Mouse (Mus musculus): ENCODE data around the gene 4930524B15Rik. TPM values are rescaled to one million over a fixed set of nuclear protein-coding genes. Genes with fewer than 3 reads are reported as not detected.

Gene 4930524B15Rik
- total RNA-seq (2014; fragmentation: Nextera tagmentation), result not detected in 2 replicates
- total RNA-seq (2017), result not detected in 2 replicates
- not detected in 2 replicates for polyA plus RNA-seq (2012)

- H3K27me3 ChIP-seq (ENCODE audit: insufficient read depth, low read length), result peaks cover 15% of the 10 kb centered on the region
- H3K4me3 ChIP-seq (ENCODE audit: low read depth, low read length), result no peak within 1 kb of the TSS
- H3K4me1 ChIP-seq (ENCODE audit: insufficient read depth, low read depth, low read length), result no peaks in the 10 kb centered on the region
- H3K36me3 ChIP-seq (replicated peaks), result no peaks in the 10 kb centered on the region
- no peak for TF ChIP-seq GATA2 (IDR thresholded peaks at IDR 0.05; ENCODE audit: borderline replicate concordance, low read depth, low read length)
- TF ChIP-seq CTCF (IDR thresholded peaks at IDR 0.05; ENCODE audit: low read depth, low read length), result no peak
- TF ChIP-seq POLR2AphosphoS5 (IDR thresholded peaks at IDR 0.05; ENCODE audit: insufficient replicate concordance, low read depth, low read length), result no peak
- TF ChIP-seq TAL1 (conservative IDR thresholded peaks at IDR 0.05; ENCODE audit: low read depth, low read length), result no peak
- no peak for TF ChIP-seq GATA1 (IDR thresholded peaks at IDR 0.05; ENCODE audit: borderline replicate concordance, low read length)
- no peaks in the 10 kb centered on the region for H3K9me3 ChIP-seq (replicated peaks)
- DNase-seq (ENCODE audit: low spot score) (no peak), ATAC-seq (ENCODE audit: extremely low read depth, insufficient number of reproducible peaks, low FRiP score, poor library complexity, severe bottlenecking) (no peak)
Measured at GRCm38 (mm10) chr11:31965256-31966134, at the start of gene 4930524B15Rik. Gene 4930524B15Rik, plus strand, starts transcription at chr11:31965592.

- ATAC-seq (ENCODE audit: extremely low read depth, insufficient number of reproducible peaks, low FRiP score, poor library complexity, severe bottlenecking), result no peak
- Histone ChIP-seq H3K36me3 (replicated peaks) (peaks cover 20% of the 10 kb centered on the region), H3K4me1 (ENCODE audit: insufficient read depth, low read depth, low read length) (no peaks in the 10 kb centered on the region), H3K9me3 (replicated peaks) (no peaks in the 10 kb centered on the region), H3K4me3 (ENCODE audit: low read depth, low read length) (no peak overlapping the region), H3K27me3 (ENCODE audit: insufficient read depth, low read length) (no peaks in the 10 kb centered on the region)
- no peak for DNase-seq (ENCODE audit: low spot score)
- TF ChIP-seq GATA1 (IDR thresholded peaks at IDR 0.05; ENCODE audit: borderline replicate concordance, low read length) (no peak), POLR2AphosphoS5 (IDR thresholded peaks at IDR 0.05; ENCODE audit: insufficient replicate concordance, low read depth, low read length) (no peak)
Measured at GRCm38 (mm10) chr11:31917769-31918168, 47.6 kb upstream of the 4930524B15Rik start.

GRCm38 (mm10) chr11:31930051-31930450 is 35.3 kb upstream of the 4930524B15Rik start:
- no peak for TF ChIP-seq POLR2AphosphoS5 (IDR thresholded peaks at IDR 0.05; ENCODE audit: insufficient replicate concordance, low read depth, low read length)
- no peak for TF ChIP-seq TAL1 (conservative IDR thresholded peaks at IDR 0.05; ENCODE audit: low read depth, low read length)
- TF ChIP-seq GATA2 (IDR thresholded peaks at IDR 0.05; ENCODE audit: borderline replicate concordance, low read depth, low read length), result no peak
- no peak for TF ChIP-seq GATA1 (IDR thresholded peaks at IDR 0.05; ENCODE audit: borderline replicate concordance, low read length)
- no peak for TF ChIP-seq CTCF (IDR thresholded peaks at IDR 0.05; ENCODE audit: low read depth, low read length)
- no peaks in the 10 kb centered on the region for H3K4me1 ChIP-seq (ENCODE audit: insufficient read depth, low read depth, low read length)
- no peak overlapping the region for H3K4me3 ChIP-seq (ENCODE audit: low read depth, low read length)
- H3K27me3 ChIP-seq (ENCODE audit: insufficient read depth, low read length), result no peaks in the 10 kb centered on the region
- no peaks in the 10 kb centered on the region for H3K9me3 ChIP-seq (replicated peaks)
- DNase-seq (ENCODE audit: low spot score) (no peak), ATAC-seq (ENCODE audit: extremely low read depth, insufficient number of reproducible peaks, low FRiP score, poor library complexity, severe bottlenecking) (no peak)
- H3K36me3 ChIP-seq (replicated peaks), result peaks cover 59% of the 10 kb centered on the region

DNA sequence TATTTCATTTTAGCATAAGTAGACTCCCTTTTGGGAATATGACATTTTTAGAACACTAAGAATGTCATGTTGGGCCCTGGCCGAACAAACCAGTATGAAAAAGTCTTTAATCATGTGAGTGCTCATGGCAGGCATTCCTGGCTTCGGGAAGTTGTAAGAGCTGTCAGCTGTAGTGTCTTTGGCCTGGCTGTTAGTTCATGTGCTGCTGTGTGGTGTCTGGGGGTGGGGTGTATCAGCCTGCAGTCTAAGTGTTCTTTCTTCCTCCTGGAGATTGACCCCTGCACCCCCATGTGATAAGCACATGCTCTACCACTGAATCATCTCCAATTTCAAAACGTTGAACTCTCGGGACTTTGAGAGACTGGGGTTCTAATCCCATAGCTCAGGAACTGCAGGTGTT is 29.7 kb upstream of the 4930524B15Rik start:
- no peaks in the 10 kb centered on the region for H3K4me1 ChIP-seq (ENCODE audit: insufficient read depth, low read depth, low read length)
- H3K4me3 ChIP-seq (ENCODE audit: low read depth, low read length), result no peak overlapping the region
- no peaks in the 10 kb centered on the region for H3K9me3 ChIP-seq (replicated peaks)
- TF ChIP-seq GATA1 (IDR thresholded peaks at IDR 0.05; ENCODE audit: borderline replicate concordance, low read length) (no peak), TAL1 (conservative IDR thresholded peaks at IDR 0.05; ENCODE audit: low read depth, low read length) (no peak), GATA2 (IDR thresholded peaks at IDR 0.05; ENCODE audit: borderline replicate concordance, low read depth, low read length) (no peak), CTCF (IDR thresholded peaks at IDR 0.05; ENCODE audit: low read depth, low read length) (no peak), POLR2AphosphoS5 (IDR thresholded peaks at IDR 0.05; ENCODE audit: insufficient replicate concordance, low read depth, low read length) (no peak)
- DNase-seq (ENCODE audit: low spot score), result no peak
- peaks cover 27% of the 10 kb centered on the region for H3K36me3 ChIP-seq (replicated peaks)
- peaks cover 2% of the 10 kb centered on the region; the same call in 1 of the 2 replicates for H3K27me3 ChIP-seq (ENCODE audit: insufficient read depth, low read length)
- ATAC-seq (ENCODE audit: extremely low read depth, insufficient number of reproducible peaks, low FRiP score, poor library complexity, severe bottlenecking), result no peak

GRCm38 (mm10) chr11:31936910-31937525 is 28.4 kb upstream of the 4930524B15Rik start:
- DNase-seq (ENCODE audit: low spot score) (no peak), ATAC-seq (ENCODE audit: extremely low read depth, insufficient number of reproducible peaks, low FRiP score, poor library complexity, severe bottlenecking) (no peak)
- Histone ChIP-seq H3K4me3 (ENCODE audit: low read depth, low read length) (no peak overlapping the region), H3K9me3 (replicated peaks) (no peaks in the 10 kb centered on the region), H3K27me3 (ENCODE audit: insufficient read depth, low read length) (peaks cover 9% of the 10 kb centered on the region; the same call in 1 of the 2 replicates), H3K36me3 (replicated peaks) (peaks cover 15% of the 10 kb centered on the region), H3K4me1 (ENCODE audit: insufficient read depth, low read depth, low read length) (no peaks in the 10 kb centered on the region)
- no peak for TF ChIP-seq TAL1 (conservative IDR thresholded peaks at IDR 0.05; ENCODE audit: low read depth, low read length)
- TF ChIP-seq POLR2AphosphoS5 (IDR thresholded peaks at IDR 0.05; ENCODE audit: insufficient replicate concordance, low read depth, low read length), result no peak
- TF ChIP-seq GATA2 (IDR thresholded peaks at IDR 0.05; ENCODE audit: borderline replicate concordance, low read depth, low read length), result no peak
- no peak for TF ChIP-seq CTCF (IDR thresholded peaks at IDR 0.05; ENCODE audit: low read depth, low read length)
- TF ChIP-seq GATA1 (IDR thresholded peaks at IDR 0.05; ENCODE audit: borderline replicate concordance, low read length), result no peak

Measured in G1E (cell line).